Mouse (Mus musculus): ENCODE results near the gene Psmd7. TPM values are rescaled to one million over a fixed set of nuclear protein-coding genes. Genes with fewer than 3 reads are reported as not detected.

The Psmd7 gene
- polyA plus RNA-seq, 1 experiment from 2014 or later = 237 TPM

GRCm38 (mm10) chr8:107613411-107613810 lies 25.1 kb upstream of the Psmd7 start:
- H3K27me3 ChIP-seq (ENCODE audit: control insufficient read depth, insufficient read depth, low read depth, low read length) = no peaks in the 10 kb centered on the region
- no peak for ATAC-seq
- no peaks in the 10 kb centered on the region for H3K9me3 ChIP-seq (replicated peaks; ENCODE audit: control insufficient read depth, low read length, poor library complexity, severe bottlenecking)
- no peak overlapping the region for H3K4me3 ChIP-seq (ENCODE audit: low read depth, low read length)
- H3K9ac ChIP-seq (ENCODE audit: low read depth, low read length) = no peak overlapping the region
- H3K4me2 ChIP-seq (ENCODE audit: low read length) = no peak overlapping the region
- 91% methylated on average over 6 of the region's 6 CpGs for WGBS
- no peaks in the 10 kb centered on the region; the same call in 1 of the 2 replicates for H3K4me1 ChIP-seq (ENCODE audit: control insufficient read depth, insufficient read depth, low read length)
- no peaks in the 10 kb centered on the region for H3K36me3 ChIP-seq (ENCODE audit: control insufficient read depth, insufficient read depth, low read length)
- no peak overlapping the region for H3K27ac ChIP-seq (ENCODE audit: low read length)

GRCm38 (mm10) chr8:107610845-107611244 lies 22.6 kb upstream of the Psmd7 start:
- Histone ChIP-seq H3K9me3 (replicated peaks; ENCODE audit: control insufficient read depth, low read length, poor library complexity, severe bottlenecking) (no peaks in the 10 kb centered on the region), H3K4me3 (ENCODE audit: low read depth, low read length) (no peak overlapping the region), H3K27ac (ENCODE audit: low read length) (no peak overlapping the region), H3K4me1 (ENCODE audit: control insufficient read depth, insufficient read depth, low read length) (peaks cover 4% of the 10 kb centered on the region), H3K27me3 (ENCODE audit: control insufficient read depth, insufficient read depth, low read depth, low read length) (no peaks in the 10 kb centered on the region), H3K36me3 (ENCODE audit: control insufficient read depth, insufficient read depth, low read length) (no peaks in the 10 kb centered on the region), H3K4me2 (ENCODE audit: low read length) (0 out of 2 replicates have a peak overlapping the region, but pooled peaks have one; percentile 5), H3K9ac (ENCODE audit: low read depth, low read length) (no peak overlapping the region)
- 42% methylated on average over 11 of the region's 11 CpGs for WGBS
- no peak for ATAC-seq

GRCm38 (mm10) chr8:107608751-107609150 lies 20.5 kb upstream of the Psmd7 start:
- Histone ChIP-seq H3K27me3 (ENCODE audit: control insufficient read depth, insufficient read depth, low read depth, low read length) (no peaks in the 10 kb centered on the region), H3K36me3 (ENCODE audit: control insufficient read depth, insufficient read depth, low read length) (no peaks in the 10 kb centered on the region), H3K9ac (ENCODE audit: low read depth, low read length) (no peak overlapping the region), H3K4me3 (ENCODE audit: low read depth, low read length) (no peak overlapping the region), H3K4me1 (ENCODE audit: control insufficient read depth, insufficient read depth, low read length) (peaks cover 4% of the 10 kb centered on the region), H3K4me2 (ENCODE audit: low read length) (no peak overlapping the region), H3K27ac (ENCODE audit: low read length) (no peak overlapping the region), H3K9me3 (replicated peaks; ENCODE audit: control insufficient read depth, low read length, poor library complexity, severe bottlenecking) (no peaks in the 10 kb centered on the region)
- ATAC-seq = no peak
- 36% methylated on average over 7 of the region's 7 CpGs for WGBS

- H3K9me3 ChIP-seq (replicated peaks; ENCODE audit: control insufficient read depth, low read length, poor library complexity, severe bottlenecking) = no peaks in the 10 kb centered on the region
- H3K4me1 ChIP-seq (ENCODE audit: control insufficient read depth, insufficient read depth, low read length) = peaks cover 1% of the 10 kb centered on the region
- H3K9ac ChIP-seq (ENCODE audit: low read depth, low read length) = no peak overlapping the region
- no peak overlapping the region for H3K27ac ChIP-seq (ENCODE audit: low read length)
- no peak overlapping the region for H3K4me2 ChIP-seq (ENCODE audit: low read length)
- no peaks in the 10 kb centered on the region for H3K36me3 ChIP-seq (ENCODE audit: control insufficient read depth, insufficient read depth, low read length)
- 4% methylated on average over 7 of the region's 7 CpGs for WGBS
- no peak for ATAC-seq
- no peak overlapping the region for H3K4me3 ChIP-seq (ENCODE audit: low read depth, low read length)
- H3K27me3 ChIP-seq (ENCODE audit: control insufficient read depth, insufficient read depth, low read depth, low read length) = no peaks in the 10 kb centered on the region
Observed at GRCm38 (mm10) chr8:107603026-107603425, 14.8 kb upstream of the Psmd7 start.

GRCm38 (mm10) chr8:107599691-107600090 lies 11.4 kb upstream of the Psmd7 start:
- Histone ChIP-seq H3K36me3 (ENCODE audit: control insufficient read depth, insufficient read depth, low read length) (no peaks in the 10 kb centered on the region), H3K4me3 (ENCODE audit: low read depth, low read length) (no peak overlapping the region), H3K4me2 (ENCODE audit: low read length) (no peak overlapping the region), H3K4me1 (ENCODE audit: control insufficient read depth, insufficient read depth, low read length) (no peaks in the 10 kb centered on the region; the same call in 1 of the 2 replicates), H3K9me3 (replicated peaks; ENCODE audit: control insufficient read depth, low read length, poor library complexity, severe bottlenecking) (no peaks in the 10 kb centered on the region), H3K27me3 (ENCODE audit: control insufficient read depth, insufficient read depth, low read depth, low read length) (no peaks in the 10 kb centered on the region), H3K27ac (ENCODE audit: low read length) (no peak overlapping the region), H3K9ac (ENCODE audit: low read depth, low read length) (no peak overlapping the region)
- ATAC-seq = no peak
- 84% methylated on average over 9 of the region's 9 CpGs for WGBS

GRCm38 (mm10) chr8:107597731-107598130 lies 9.5 kb upstream of the Psmd7 start:
- Histone ChIP-seq H3K27me3 (ENCODE audit: control insufficient read depth, insufficient read depth, low read depth, low read length) (no peaks in the 10 kb centered on the region), H3K36me3 (ENCODE audit: control insufficient read depth, insufficient read depth, low read length) (no peaks in the 10 kb centered on the region), H3K4me1 (ENCODE audit: control insufficient read depth, insufficient read depth, low read length) (no peaks in the 10 kb centered on the region), H3K9me3 (replicated peaks; ENCODE audit: control insufficient read depth, low read length, poor library complexity, severe bottlenecking) (no peaks in the 10 kb centered on the region), H3K27ac (ENCODE audit: low read length) (no peak overlapping the region), H3K4me2 (ENCODE audit: low read length) (no peak overlapping the region), H3K9ac (ENCODE audit: low read depth, low read length) (no peak overlapping the region), H3K4me3 (ENCODE audit: low read depth, low read length) (no peak overlapping the region)
- WGBS = 74% methylated on average over 1 of the region's 1 CpGs
- ATAC-seq = no peak

GRCm38 (mm10) chr8:107594817-107595216 lies 6.6 kb upstream of the Psmd7 start:
- no peak overlapping the region for H3K4me2 ChIP-seq (ENCODE audit: low read length)
- no peak for ATAC-seq
- 74% methylated on average over 6 of the region's 6 CpGs for WGBS
- no peaks in the 10 kb centered on the region for H3K27me3 ChIP-seq (ENCODE audit: control insufficient read depth, insufficient read depth, low read depth, low read length)
- H3K36me3 ChIP-seq (ENCODE audit: control insufficient read depth, insufficient read depth, low read length) = no peaks in the 10 kb centered on the region
- no peak overlapping the region for H3K4me3 ChIP-seq (ENCODE audit: low read depth, low read length)
- H3K4me1 ChIP-seq (ENCODE audit: control insufficient read depth, insufficient read depth, low read length) = no peaks in the 10 kb centered on the region
- no peak overlapping the region for H3K27ac ChIP-seq (ENCODE audit: low read length)
- no peaks in the 10 kb centered on the region for H3K9me3 ChIP-seq (replicated peaks; ENCODE audit: control insufficient read depth, low read length, poor library complexity, severe bottlenecking)
- no peak overlapping the region for H3K9ac ChIP-seq (ENCODE audit: low read depth, low read length)

GRCm38 (mm10) chr8:107593967-107594729 lies 5.9 kb upstream of the Psmd7 start:
- 64% methylated on average over 6 of the region's 6 CpGs for WGBS
- no peak overlapping the region for H3K4me2 ChIP-seq (ENCODE audit: low read length)
- no peak overlapping the region for H3K4me3 ChIP-seq (ENCODE audit: low read depth, low read length)
- H3K4me1 ChIP-seq (ENCODE audit: control insufficient read depth, insufficient read depth, low read length) = no peaks in the 10 kb centered on the region
- H3K36me3 ChIP-seq (ENCODE audit: control insufficient read depth, insufficient read depth, low read length) = no peaks in the 10 kb centered on the region
- H3K27me3 ChIP-seq (ENCODE audit: control insufficient read depth, insufficient read depth, low read depth, low read length) = no peaks in the 10 kb centered on the region
- H3K9me3 ChIP-seq (replicated peaks; ENCODE audit: control insufficient read depth, low read length, poor library complexity, severe bottlenecking) = no peaks in the 10 kb centered on the region
- H3K27ac ChIP-seq (ENCODE audit: low read length) = no peak overlapping the region
- no peak for ATAC-seq
- no peak overlapping the region for H3K9ac ChIP-seq (ENCODE audit: low read depth, low read length)

GRCm38 (mm10) chr8:107587429-107587994 lies 752 bp downstream of the Psmd7 start:
- no peak for ATAC-seq
- Histone ChIP-seq H3K36me3 (ENCODE audit: control insufficient read depth, insufficient read depth, low read length) (peaks cover 24% of the 10 kb centered on the region), H3K4me3 (ENCODE audit: low read depth, low read length) (peak overlapping the region; percentile 73), H3K4me2 (ENCODE audit: low read length) (peak overlapping the region; percentile 95), H3K27ac (ENCODE audit: low read length) (peak overlapping the region; percentile 91), H3K27me3 (ENCODE audit: control insufficient read depth, insufficient read depth, low read depth, low read length) (no peaks in the 10 kb centered on the region), H3K9ac (ENCODE audit: low read depth, low read length) (peak overlapping the region; percentile 86), H3K4me1 (ENCODE audit: control insufficient read depth, insufficient read depth, low read length) (peaks cover 12% of the 10 kb centered on the region), H3K9me3 (replicated peaks; ENCODE audit: control insufficient read depth, low read length, poor library complexity, severe bottlenecking) (no peaks in the 10 kb centered on the region)
- WGBS = under 1% methylated on average over 17 of the region's 17 CpGs

Data from midbrain, embryonic 16.5 days (tissue).